Mouse (Mus musculus) frontal cortex, postnatal 25 days (tissue): ENCODE measurements around the gene Tmem39a.

Source experiments
- DNase-seq, 2 experiments: peaks; one replicate each; pipeline ENCODE4 v3.0.0; 2022; ENCODE audit warnings: low spot score in 2 of 2

Tmem39a gene

DNA sequence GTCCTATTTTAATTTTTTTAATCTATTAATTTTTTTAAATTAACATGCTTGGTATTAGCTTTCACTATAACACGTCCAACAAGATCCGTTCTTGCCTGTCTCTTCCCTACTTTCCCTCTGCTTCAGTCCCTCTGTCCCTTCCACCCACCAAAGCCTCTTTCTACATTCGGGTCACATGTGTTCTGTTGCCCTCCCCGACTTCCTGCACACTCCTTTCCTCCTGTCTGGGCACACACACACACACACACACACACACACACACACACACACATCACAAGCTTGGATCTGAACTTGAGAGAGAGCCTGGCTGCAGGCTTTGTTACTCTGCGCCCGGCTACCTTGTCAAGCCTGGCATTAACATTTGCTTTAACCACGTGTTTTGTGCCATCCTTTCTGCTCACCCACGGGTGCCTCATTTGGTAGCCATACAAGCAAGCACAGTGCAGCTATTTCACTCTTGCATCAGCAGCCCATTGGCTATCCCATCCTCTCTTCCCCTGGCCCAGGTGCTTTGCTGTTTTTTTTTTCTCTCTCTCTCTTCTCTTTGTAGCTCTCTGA lies 77.4 kb downstream of the Tmem39a start:
- DNase-seq: no peak

DNA sequence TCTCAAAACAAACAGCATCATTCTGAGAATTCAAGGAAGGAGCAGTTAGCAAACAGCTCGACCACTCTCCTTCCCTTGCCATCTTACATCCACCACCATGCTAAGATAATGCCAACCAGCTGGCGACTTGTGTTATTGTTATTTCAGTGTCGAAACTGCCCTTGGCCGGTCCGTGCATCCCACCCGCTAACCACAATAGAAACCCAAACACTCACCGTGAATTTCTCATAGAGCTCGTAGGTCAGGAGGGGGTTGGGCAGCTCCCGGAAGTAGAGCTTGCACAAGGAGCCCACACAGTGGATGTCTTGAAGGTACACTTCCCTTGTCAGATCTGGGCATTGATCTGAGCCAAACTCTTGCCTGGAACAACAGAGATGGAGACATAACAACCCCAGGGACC lies 78.2 kb downstream of the Tmem39a start:
- DNase-seq: no peak

DNA sequence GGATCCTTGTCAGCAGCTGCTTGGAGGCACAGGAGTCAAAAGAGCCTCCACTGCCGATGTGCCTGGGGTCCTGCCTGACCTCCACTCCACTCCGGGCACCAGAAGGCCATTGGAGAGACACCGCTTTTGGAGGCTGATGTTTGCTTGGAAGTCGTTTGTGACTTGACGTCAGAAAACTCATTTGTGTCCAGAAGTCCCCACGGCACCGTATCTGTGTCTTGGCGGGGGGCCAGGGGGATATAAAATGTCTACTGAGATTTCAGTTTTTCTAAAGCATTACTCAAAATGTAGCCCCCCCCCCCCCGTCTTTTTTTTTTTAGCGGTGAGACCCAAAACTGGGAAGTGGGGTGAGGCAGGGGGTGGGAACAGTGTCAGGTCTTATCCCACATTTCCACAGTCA lies 78.6 kb downstream of the Tmem39a start:
- no peak for DNase-seq
